Mouse (Mus musculus): ENCODE results near the gene Tmem38a. TPM values are rescaled to one million over a fixed set of nuclear protein-coding genes. Genes with fewer than 3 reads are reported as not detected.

Tmem38a gene
- polyA plus RNA-seq, 1 experiment from 2014 or later: 17.0 TPM

DNA sequence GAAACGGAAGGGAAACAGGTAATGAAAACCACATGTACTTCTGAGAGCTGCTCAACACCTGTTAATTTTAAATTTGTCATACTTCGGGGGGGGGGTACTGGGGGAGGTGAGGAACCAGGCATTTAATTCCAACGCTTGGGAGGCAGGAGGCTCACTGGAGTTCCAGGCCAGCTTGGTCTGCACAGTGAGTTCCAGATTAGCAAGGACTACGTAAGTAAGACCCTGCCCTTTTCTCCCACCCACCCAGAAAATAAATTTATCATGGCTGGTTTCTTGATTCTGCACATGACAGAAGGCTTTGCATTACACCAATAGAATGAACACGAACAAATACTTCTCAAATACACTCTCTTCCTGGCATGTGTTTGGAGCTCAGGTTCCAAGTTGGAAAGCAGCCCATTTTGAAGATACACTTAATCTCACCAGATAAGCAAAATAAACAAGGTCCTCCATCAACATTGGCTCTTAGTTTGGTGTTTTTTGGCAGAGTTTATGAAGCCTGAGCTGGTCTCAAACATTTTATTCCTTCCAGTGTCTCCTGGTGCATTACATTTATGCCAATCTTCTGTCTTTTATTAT is 22.5 kb upstream of the Tmem38a start:
- WGBS: 14% methylated on average over 5 of the region's 5 CpGs
- H3K4me2 ChIP-seq (replicated peaks; ENCODE audit: low read depth, low read length): peak overlapping the region; percentile 73
- no peaks in the 10 kb centered on the region for H3K27me3 ChIP-seq (ENCODE audit: control insufficient read depth, insufficient read depth, low read length)
- H3K9me3 ChIP-seq (ENCODE audit: control insufficient read depth, low read length): no peaks in the 10 kb centered on the region
- H3K36me3 ChIP-seq (ENCODE audit: control insufficient read depth, insufficient read depth, low read length): peaks cover 2% of the 10 kb centered on the region; the same call in 1 of the 2 replicates
- H3K4me3 ChIP-seq (ENCODE audit: low read length): peak overlapping the region; percentile 98
- peak overlapping the region; percentile 94 for H3K27ac ChIP-seq (ENCODE audit: low read depth, low read length)
- ATAC-seq (ENCODE audit: low FRiP score, low TSS enrichment): no peak
- H3K4me1 ChIP-seq (ENCODE audit: control insufficient read depth, insufficient read depth, low read length): peaks cover 16% of the 10 kb centered on the region; the same call in 1 of the 2 replicates
- peak overlapping the region; percentile 81; the same call in 1 of the 2 replicates for H3K9ac ChIP-seq (ENCODE audit: low read depth, low read length)

DNA sequence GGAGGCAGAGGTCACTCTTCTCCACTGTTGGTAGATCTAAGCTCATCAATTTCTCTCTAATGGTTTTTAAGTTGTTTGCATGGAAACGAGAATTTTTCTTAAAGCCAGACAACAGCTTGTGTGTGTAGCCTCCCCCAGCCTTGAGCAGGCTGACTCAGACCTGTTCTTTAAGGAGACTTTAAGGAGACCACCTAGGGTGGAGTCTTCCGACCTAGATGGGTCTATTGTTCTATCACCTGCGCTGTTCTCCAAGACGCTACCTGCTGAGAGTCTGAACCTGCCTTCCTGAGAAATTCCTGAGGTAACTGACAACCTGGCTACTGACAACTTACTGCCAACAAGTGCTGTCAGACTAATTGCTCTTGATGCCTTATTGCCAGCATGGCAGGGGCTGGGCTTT is 16.1 kb upstream of the Tmem38a start:
- 57% methylated on average over 4 of the region's 4 CpGs for WGBS

DNA sequence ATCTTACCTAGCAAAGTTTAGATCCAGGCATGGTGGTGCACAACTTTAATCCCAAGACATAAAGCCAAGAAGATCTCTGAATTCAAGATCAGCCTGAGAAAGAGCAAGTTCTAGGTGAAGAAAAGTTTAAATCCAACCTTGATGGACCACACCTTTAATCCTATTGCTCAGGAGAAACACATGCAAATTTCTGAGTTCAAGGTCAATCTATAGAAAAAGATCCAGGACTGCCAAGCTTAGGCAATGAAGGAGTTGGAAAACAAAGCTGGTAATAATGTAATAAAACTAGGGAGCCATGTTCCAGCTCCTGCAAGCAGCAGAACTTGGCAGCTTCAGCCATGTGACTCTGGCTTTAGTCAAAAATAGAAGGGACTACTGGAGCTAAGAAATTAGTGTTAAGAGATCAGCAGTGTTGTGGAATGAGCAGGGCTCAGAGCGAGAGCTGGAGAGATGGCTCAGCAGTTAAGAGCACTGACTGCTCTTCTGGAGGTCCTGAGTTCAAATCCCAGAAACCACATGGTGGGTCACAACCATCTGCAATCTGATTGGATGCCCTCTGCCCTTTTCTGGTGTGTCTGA is 10.7 kb upstream of the Tmem38a start:
- no peak overlapping the region for H3K9ac ChIP-seq (ENCODE audit: low read depth, low read length)
- no peak overlapping the region for H3K27ac ChIP-seq (ENCODE audit: low read depth, low read length)
- H3K27me3 ChIP-seq (ENCODE audit: control insufficient read depth, insufficient read depth, low read length): no peaks in the 10 kb centered on the region
- no peak overlapping the region for H3K4me3 ChIP-seq (ENCODE audit: low read length)
- no peak for ATAC-seq (ENCODE audit: low FRiP score, low TSS enrichment)
- no peaks in the 10 kb centered on the region for H3K9me3 ChIP-seq (ENCODE audit: control insufficient read depth, low read length)
- H3K4me1 ChIP-seq (ENCODE audit: control insufficient read depth, insufficient read depth, low read length): no peaks in the 10 kb centered on the region
- no peak overlapping the region for H3K4me2 ChIP-seq (replicated peaks; ENCODE audit: low read depth, low read length)
- peaks cover 29% of the 10 kb centered on the region for H3K36me3 ChIP-seq (ENCODE audit: control insufficient read depth, insufficient read depth, low read length)
- WGBS: 90% methylated on average over 1 of the region's 1 CpGs

More for the DNA sequence above, 16.1 kb upstream of the Tmem38a start:
- no peaks in the 10 kb centered on the region for H3K4me1 ChIP-seq (ENCODE audit: control insufficient read depth, insufficient read depth, low read length)
- H3K27me3 ChIP-seq (ENCODE audit: control insufficient read depth, insufficient read depth, low read length): no peaks in the 10 kb centered on the region
- H3K27ac ChIP-seq (ENCODE audit: low read depth, low read length): no peak overlapping the region
- H3K4me3 ChIP-seq (ENCODE audit: low read length): no peak overlapping the region
- no peak overlapping the region for H3K9ac ChIP-seq (ENCODE audit: low read depth, low read length)
- no peak overlapping the region for H3K4me2 ChIP-seq (replicated peaks; ENCODE audit: low read depth, low read length)
- peaks cover 10% of the 10 kb centered on the region; the same call in 1 of the 2 replicates for H3K36me3 ChIP-seq (ENCODE audit: control insufficient read depth, insufficient read depth, low read length)
- no peaks in the 10 kb centered on the region for H3K9me3 ChIP-seq (ENCODE audit: control insufficient read depth, low read length)
- ATAC-seq (ENCODE audit: low FRiP score, low TSS enrichment): no peak

DNA sequence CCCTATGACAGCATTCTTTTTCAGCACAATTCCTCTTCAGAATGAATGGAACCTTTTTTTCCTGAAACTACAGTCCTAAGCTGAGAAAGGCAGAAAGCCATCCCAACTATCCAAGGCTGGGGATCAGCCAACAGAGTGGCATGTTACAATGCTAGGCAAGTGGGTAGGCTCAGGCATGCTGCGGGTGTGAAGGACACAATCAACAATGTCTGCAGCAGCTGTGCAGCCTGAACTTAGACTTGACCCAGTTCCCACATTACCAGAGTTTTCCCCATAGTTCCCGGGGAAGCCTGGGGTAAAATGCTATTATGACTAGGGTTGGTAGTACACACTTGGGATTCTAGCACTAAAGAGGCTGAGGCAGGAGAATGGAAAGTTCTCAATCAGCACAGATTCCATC is 5.9 kb upstream of the Tmem38a start:
- 97% methylated on average over 2 of the region's 2 CpGs for WGBS
- no peak overlapping the region for H3K4me2 ChIP-seq (replicated peaks; ENCODE audit: low read depth, low read length)
- no peaks in the 10 kb centered on the region for H3K27me3 ChIP-seq (ENCODE audit: control insufficient read depth, insufficient read depth, low read length)
- no peak overlapping the region for H3K9ac ChIP-seq (ENCODE audit: low read depth, low read length)
- peaks cover 10% of the 10 kb centered on the region for H3K4me1 ChIP-seq (ENCODE audit: control insufficient read depth, insufficient read depth, low read length)
- no peak overlapping the region for H3K27ac ChIP-seq (ENCODE audit: low read depth, low read length)
- no peak overlapping the region for H3K4me3 ChIP-seq (ENCODE audit: low read length)
- no peaks in the 10 kb centered on the region for H3K9me3 ChIP-seq (ENCODE audit: control insufficient read depth, low read length)
- H3K36me3 ChIP-seq (ENCODE audit: control insufficient read depth, insufficient read depth, low read length): peaks cover 53% of the 10 kb centered on the region
- no peak for ATAC-seq (ENCODE audit: low FRiP score, low TSS enrichment)

DNA sequence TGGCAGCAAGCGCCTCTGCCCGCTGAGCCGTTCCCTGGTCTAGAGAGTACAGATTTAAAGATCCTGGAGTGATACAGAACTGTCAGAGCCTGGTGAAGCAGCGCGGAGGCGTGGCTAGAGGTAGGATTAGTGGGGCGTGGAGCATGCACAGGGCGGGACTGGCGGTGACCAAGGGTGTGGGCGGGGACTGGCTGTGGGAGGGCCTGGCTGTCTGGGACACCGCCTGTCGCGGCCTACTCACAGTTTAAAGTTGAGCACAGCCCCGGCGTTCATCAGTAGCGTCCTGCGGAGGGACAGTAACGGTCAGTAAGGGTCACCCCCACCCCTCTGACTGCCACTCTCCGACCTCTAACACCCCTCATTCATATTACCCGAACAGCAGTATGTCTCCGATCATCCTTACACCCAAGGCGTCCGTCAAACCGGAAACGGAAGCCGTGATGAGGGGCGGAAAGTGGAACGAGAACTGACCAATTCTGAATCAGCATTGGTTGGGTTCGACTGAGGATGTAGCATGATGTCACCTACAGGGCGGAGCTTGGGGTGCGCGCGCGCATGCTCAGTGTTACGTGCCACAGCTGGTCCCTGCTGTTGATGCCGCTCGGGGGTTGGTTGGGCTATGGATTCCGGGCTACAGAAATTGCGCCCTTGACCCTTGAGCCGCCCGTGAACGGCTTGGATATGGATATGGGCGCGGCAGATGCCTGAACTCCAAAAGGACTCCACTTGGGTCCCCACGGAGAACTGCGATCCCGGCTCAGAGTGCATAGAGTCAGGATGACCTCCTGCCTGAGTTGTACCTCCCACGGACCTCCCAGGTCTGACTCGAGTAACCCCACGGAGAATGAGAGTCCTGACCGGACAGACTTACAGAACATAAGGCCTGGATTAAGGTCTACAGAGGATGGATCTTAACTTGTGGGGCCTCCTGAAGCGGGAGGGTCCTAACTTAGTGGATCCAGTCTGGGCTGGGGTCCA is 933 bp upstream of the Tmem38a start, which contains the start of gene Smim7:
TSS of gene Smim7 (minus strand) at position 456 of the 978 bp plus-strand sequence.
- Histone ChIP-seq H3K4me2 (replicated peaks; ENCODE audit: low read depth, low read length) (peak within 1 kb of the TSS; percentile 94), H3K36me3 (ENCODE audit: control insufficient read depth, insufficient read depth, low read length) (peaks cover 34% of the 10 kb centered on the region), H3K4me1 (ENCODE audit: control insufficient read depth, insufficient read depth, low read length) (peaks cover 19% of the 10 kb centered on the region), H3K4me3 (ENCODE audit: low read length) (peak within 1 kb of the TSS; percentile 56), H3K27ac (ENCODE audit: low read depth, low read length) (peak within 1 kb of the TSS; percentile 90), H3K9me3 (ENCODE audit: control insufficient read depth, low read length) (no peaks in the 10 kb centered on the region), H3K9ac (ENCODE audit: low read depth, low read length) (peak within 1 kb of the TSS; percentile 62), H3K27me3 (ENCODE audit: control insufficient read depth, insufficient read depth, low read length) (no peaks in the 10 kb centered on the region)
- WGBS: under 1% methylated on average over 52 of the region's 52 CpGs
- ATAC-seq (ENCODE audit: low FRiP score, low TSS enrichment): peak; percentile 97

DNA sequence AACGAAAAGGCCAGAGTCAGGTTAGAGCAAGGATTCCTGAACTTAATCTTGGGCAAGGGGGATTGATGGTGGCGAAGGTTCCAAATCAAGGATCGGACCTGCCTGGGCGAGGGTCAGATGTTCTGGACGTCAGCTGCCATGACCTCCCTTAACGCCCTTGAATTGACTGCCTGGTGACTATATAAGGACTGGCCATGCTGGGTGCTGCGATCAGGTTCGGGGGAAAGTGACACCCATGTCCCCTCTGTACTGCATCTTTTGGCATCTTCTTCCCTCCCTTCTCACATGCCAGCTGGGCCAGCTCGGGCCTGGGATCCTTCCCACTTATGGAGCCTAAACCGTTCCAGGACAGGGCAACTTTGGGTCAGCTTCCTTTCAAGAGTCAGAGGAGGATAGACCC is 652 bp downstream of the Tmem38a start:
- ATAC-seq (ENCODE audit: low FRiP score, low TSS enrichment): no peak
- WGBS: 4% methylated on average over 10 of the region's 10 CpGs
- Histone ChIP-seq H3K27ac (ENCODE audit: low read depth, low read length) (no peak overlapping the region), H3K36me3 (ENCODE audit: control insufficient read depth, insufficient read depth, low read length) (peaks cover 18% of the 10 kb centered on the region), H3K9ac (ENCODE audit: low read depth, low read length) (peak overlapping the region; percentile 56), H3K4me2 (replicated peaks; ENCODE audit: low read depth, low read length) (peak overlapping the region; percentile 94), H3K27me3 (ENCODE audit: control insufficient read depth, insufficient read depth, low read length) (no peaks in the 10 kb centered on the region), H3K4me1 (ENCODE audit: control insufficient read depth, insufficient read depth, low read length) (peaks cover 19% of the 10 kb centered on the region), H3K9me3 (ENCODE audit: control insufficient read depth, low read length) (no peaks in the 10 kb centered on the region), H3K4me3 (ENCODE audit: low read length) (peak overlapping the region; percentile 56)

DNA sequence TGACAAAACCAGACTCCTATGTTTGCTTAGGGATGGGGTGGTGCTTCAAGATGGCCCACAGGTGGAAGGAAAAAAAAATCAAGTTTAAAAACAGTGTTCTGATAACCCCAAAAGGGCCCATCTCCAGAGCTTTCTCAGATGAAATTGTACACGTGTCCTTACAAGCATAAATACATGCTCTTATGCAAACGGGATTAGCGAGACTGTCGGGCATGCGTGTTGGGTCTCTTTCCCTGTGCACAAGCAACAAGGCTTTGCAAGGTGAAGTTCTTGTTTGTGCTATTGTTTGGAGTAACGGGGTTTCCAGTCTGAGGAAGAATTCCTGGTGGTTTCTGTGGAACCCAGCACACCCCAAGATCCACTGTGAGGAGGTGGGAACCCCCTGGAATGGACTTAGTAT is 1.6 kb downstream of the Tmem38a start:
- Histone ChIP-seq H3K4me1 (ENCODE audit: control insufficient read depth, insufficient read depth, low read length) (peaks cover 19% of the 10 kb centered on the region), H3K27me3 (ENCODE audit: control insufficient read depth, insufficient read depth, low read length) (no peaks in the 10 kb centered on the region), H3K36me3 (ENCODE audit: control insufficient read depth, insufficient read depth, low read length) (peaks cover 9% of the 10 kb centered on the region), H3K4me3 (ENCODE audit: low read length) (no peak overlapping the region), H3K9ac (ENCODE audit: low read depth, low read length) (no peak overlapping the region), H3K9me3 (ENCODE audit: control insufficient read depth, low read length) (no peaks in the 10 kb centered on the region), H3K4me2 (replicated peaks; ENCODE audit: low read depth, low read length) (no peak overlapping the region; the same call in 1 of the 2 replicates), H3K27ac (ENCODE audit: low read depth, low read length) (no peak overlapping the region)
- 89% methylated on average over 6 of the region's 6 CpGs for WGBS
- no peak for ATAC-seq (ENCODE audit: low FRiP score, low TSS enrichment)

DNA sequence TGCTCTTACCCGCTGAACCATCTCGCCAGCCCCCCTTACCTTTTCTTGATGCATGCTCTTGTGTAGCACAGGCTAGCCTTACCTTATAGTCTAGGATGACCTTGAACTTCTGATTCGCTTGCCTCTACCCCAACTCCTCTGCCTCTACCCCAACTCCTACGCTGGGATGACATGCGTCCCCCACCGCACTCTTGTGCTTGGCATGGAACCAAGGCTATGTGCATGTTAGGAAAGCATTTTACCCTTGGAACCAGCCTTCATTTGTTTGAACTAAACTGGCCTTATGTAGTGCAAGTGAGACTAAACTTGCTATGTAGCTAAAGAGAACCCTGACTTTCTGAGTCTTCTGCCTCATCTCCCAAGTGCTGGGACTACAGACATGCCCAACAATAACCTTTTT is 4.1 kb downstream of the Tmem38a start:
- Histone ChIP-seq H3K4me1 (ENCODE audit: control insufficient read depth, insufficient read depth, low read length) (peaks cover 9% of the 10 kb centered on the region; the same call in 1 of the 2 replicates), H3K4me3 (ENCODE audit: low read length) (no peak overlapping the region), H3K36me3 (ENCODE audit: control insufficient read depth, insufficient read depth, low read length) (no peaks in the 10 kb centered on the region), H3K9me3 (ENCODE audit: control insufficient read depth, low read length) (no peaks in the 10 kb centered on the region), H3K27ac (ENCODE audit: low read depth, low read length) (no peak overlapping the region), H3K9ac (ENCODE audit: low read depth, low read length) (no peak overlapping the region), H3K27me3 (ENCODE audit: control insufficient read depth, insufficient read depth, low read length) (no peaks in the 10 kb centered on the region), H3K4me2 (replicated peaks; ENCODE audit: low read depth, low read length) (no peak overlapping the region)
- no peak for ATAC-seq (ENCODE audit: low FRiP score, low TSS enrichment)
- WGBS: 94% methylated on average over 6 of the region's 6 CpGs
